Mouse (Mus musculus) liver, embryonic 16.5 days (tissue): ENCODE results near the gene Camsap3. TPM values are rescaled to one million over a fixed set of nuclear protein-coding genes. Genes with fewer than 3 reads are reported as not detected.

ENCODE experiments used
- ATAC-seq: fragments of 200-750 bp; cut with Nextera tagmentation; 2 replicates; pipeline ENCODE4 v1.8.0; 2017; ENCODE audit warnings: low read depth, mild to moderate bottlenecking, moderate number of reproducible peaks, moderate library complexity
- H3K27ac ChIP-seq: fragments of 300-500 bp; sonication (generic); 2 replicates; pipeline ENCODE4 v1.5.1; 2014; ENCODE audit warnings: mild to moderate bottlenecking, low read length
- H3K27me3 ChIP-seq: fragments of 300-500 bp; sonication (generic); 2 replicates; pipeline ENCODE4 v1.6.1; 2014; ENCODE audit warnings: low read depth, low read length, mixed read lengths; ENCODE audit not compliant: control insufficient read depth, insufficient read depth
- H3K36me3 ChIP-seq: fragments of 300-500 bp; sonication (generic); 2 replicates; pipeline ENCODE4 v1.6.1; 2014; ENCODE audit warnings: mild to moderate bottlenecking; ENCODE audit not compliant: control insufficient read depth, insufficient read depth
- H3K4me1 ChIP-seq: fragments of 300-500 bp; sonication (generic); 2 replicates; pipeline ENCODE4 v1.6.1; 2014; ENCODE audit warnings: low read depth, low read length, mixed read lengths; ENCODE audit not compliant: control insufficient read depth
- H3K4me2 ChIP-seq: fragments of 300-500 bp; sonication (generic); 2 replicates; pipeline ENCODE4 v1.6.1; 2014; ENCODE audit warnings: low read depth, low read length, mixed read lengths
- H3K4me3 ChIP-seq: fragments of 300-500 bp; sonication (generic); 2 replicates; pipeline ENCODE4 v1.5.1; 2014; ENCODE audit warnings: low read depth, mild to moderate bottlenecking, low read length
- H3K9ac ChIP-seq: fragments of 300-500 bp; sonication (generic); 2 replicates; pipeline ENCODE4 v1.6.1; 2014; ENCODE audit warnings: low read depth, low read length
- H3K9me3 ChIP-seq: fragments of 300-500 bp; sonication (generic); replicated peaks from 2 replicates; pipeline ENCODE4 v1.6.1; 2016; ENCODE audit warnings: low read length; ENCODE audit not compliant: control insufficient read depth
- whole genome bisulfite sequencing: fragments of 180-500 bp; shearing (Covaris S2); extraction: QIAGEN DNeasy Blood & Tissue Kit; methylation state at CpG from one replicate; pipeline ENCODE4 v1.1.7; 2014; ENCODE audit not compliant: insufficient replicate concordance; 5-methylcytosine and 5-hydroxymethylcytosine counted together
- polyA plus RNA-seq: library from polyadenylated mRNA; unstranded; fragments of >200 nt; fragmentation: Nextera tagmentation; extraction: Ambion mirVana; gene quantifications from 2 replicates; pipeline ENCODE4 v1.2.1, GENCODE M21; 2015

Camsap3 gene
- polyA plus RNA-seq, 1 experiment from 2014 or later: 2.6 TPM

DNA sequence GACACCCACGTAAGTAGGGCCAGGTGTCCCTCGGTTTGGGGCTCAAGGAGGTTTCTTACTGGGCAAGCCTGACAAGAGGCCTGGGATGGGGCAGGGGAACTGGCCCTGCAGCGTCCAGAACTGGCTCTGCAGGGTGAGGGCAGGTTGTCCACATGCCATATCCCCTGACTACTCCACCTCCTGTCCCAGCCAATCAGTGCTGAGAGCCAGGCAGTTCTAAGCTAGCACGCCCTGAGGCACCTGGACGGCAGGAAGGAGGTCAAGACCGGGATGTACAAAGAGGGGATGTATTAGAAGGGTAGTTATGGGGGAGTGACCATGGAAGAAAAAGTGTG, 22.7 kb downstream of the Camsap3 start:
- Histone ChIP-seq H3K4me1 (peaks cover 4% of the 10 kb centered on the region; the same call in 1 of the 2 replicates), H3K4me3 (no peak overlapping the region), H3K9me3 (no peaks in the 10 kb centered on the region), H3K4me2 (no peak overlapping the region), H3K9ac (no peak overlapping the region), H3K27ac (no peak overlapping the region), H3K27me3 (no peaks in the 10 kb centered on the region), H3K36me3 (peaks cover 33% of the 10 kb centered on the region)
- WGBS: 85% methylated on average over 6 of the region's 6 CpGs
- ATAC-seq: no peak

DNA sequence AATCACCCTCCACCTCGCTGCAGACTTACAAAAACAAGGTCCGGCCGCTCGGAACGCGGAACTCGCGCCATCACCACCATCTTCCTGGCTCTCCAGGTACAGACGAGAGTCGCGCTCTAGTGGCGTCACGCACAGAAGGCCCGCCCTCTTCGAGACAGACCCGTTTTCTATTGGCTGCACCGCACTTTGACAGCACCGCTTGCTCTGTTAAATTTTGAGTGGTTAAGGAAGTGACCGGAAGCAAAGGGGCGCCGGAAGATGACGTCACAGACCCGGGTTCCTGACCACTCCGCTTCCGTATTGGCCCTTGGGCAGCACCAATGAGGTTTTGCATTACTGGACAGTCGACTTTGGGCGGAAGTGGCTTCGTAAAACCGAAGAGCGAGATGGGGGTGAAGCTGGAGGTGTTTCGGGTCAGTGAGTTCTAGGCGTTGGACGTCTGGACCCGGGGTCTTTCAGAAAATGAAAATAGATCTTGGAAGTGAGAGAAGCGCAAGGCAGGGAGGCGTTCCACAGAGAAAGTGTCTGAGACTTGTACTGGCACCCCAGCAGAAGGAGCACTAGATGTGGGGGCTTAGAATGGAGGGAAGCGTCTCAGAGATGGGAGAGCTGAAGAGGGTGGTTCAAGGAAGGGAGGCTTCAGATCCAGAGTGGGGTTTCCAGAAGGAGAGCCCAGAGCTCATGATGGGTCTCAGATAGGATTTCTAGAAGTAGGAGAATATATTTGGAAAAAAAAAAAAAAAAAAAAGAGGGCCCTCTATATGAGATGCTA, 34.3 kb downstream of the Camsap3 start, which contains the start of the genes Xab2 and Pet100:
TSS of gene Xab2 (minus strand) at position 118 of the 772 bp plus-strand sequence.
TSS of gene Pet100 (plus strand) at position 350 of the 772 bp plus-strand sequence.
- no peaks in the 10 kb centered on the region for H3K9me3 ChIP-seq
- H3K36me3 ChIP-seq: peaks cover 17% of the 10 kb centered on the region
- peak within 1 kb of the TSS; percentile 47 for H3K27ac ChIP-seq
- H3K27me3 ChIP-seq: no peaks in the 10 kb centered on the region
- peak within 1 kb of the TSS; percentile 89 for H3K4me3 ChIP-seq
- H3K4me2 ChIP-seq: peak within 1 kb of the TSS; percentile 85
- peak within 1 kb of the TSS; percentile 79 for H3K9ac ChIP-seq
- WGBS: under 1% methylated on average over 37 of the region's 37 CpGs
- peaks cover 17% of the 10 kb centered on the region for H3K4me1 ChIP-seq
- ATAC-seq: peak; percentile 99

DNA sequence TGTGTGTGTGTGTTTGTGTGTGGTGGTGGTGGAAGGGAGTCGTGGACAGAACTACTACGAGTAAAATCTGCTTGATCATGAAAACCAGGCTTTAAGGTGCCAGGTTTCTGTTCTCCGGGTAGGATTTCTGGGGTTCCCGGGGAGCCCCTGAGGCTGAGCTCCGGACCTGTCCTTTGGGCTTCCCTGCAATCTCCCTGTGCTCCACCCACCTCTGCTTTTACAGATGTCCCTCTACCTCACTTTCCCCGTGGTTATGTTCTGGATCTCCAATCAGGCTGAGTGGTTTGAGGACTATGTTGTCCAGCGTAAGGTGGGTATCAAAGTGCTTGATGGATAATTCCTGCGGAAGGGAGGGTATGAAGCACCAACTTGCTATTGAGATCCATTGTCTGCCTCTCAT, 35.0 kb downstream of the Camsap3 start:
- ATAC-seq: no peak
- no peak overlapping the region for H3K27ac ChIP-seq
- no peaks in the 10 kb centered on the region for H3K27me3 ChIP-seq
- WGBS: 55% methylated on average over 8 of the region's 8 CpGs
- peak overlapping the region; percentile 89 for H3K4me3 ChIP-seq
- peaks cover 17% of the 10 kb centered on the region for H3K4me1 ChIP-seq
- peak overlapping the region; percentile 75 for H3K9ac ChIP-seq
- H3K4me2 ChIP-seq: peak overlapping the region; percentile 85
- H3K9me3 ChIP-seq: no peaks in the 10 kb centered on the region
- H3K36me3 ChIP-seq: peaks cover 12% of the 10 kb centered on the region

DNA sequence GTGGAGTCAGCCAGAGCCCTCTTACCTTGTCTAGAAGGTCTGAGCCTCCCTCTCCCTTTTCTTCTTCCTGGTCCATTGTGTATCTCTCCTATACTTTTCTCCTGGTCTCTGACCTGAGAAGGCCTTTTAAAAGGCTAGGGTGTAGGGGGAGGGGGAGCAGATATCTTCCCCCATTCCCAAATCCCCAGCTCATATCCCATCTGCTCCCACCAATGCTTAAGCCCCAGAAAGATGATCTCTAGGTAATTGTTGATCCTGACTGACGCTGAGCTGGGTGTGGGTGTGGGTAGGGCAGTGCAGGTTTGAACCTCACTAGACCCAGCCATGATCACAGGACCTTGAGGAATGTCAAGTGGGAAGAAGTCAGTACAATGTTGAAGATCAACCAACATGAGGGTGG, 38.4 kb downstream of the Camsap3 start, which contains the start of gene Pcp2:
TSS of gene Pcp2 (minus strand) at position 101 of the 400 bp plus-strand sequence.
- 60% methylated on average over 1 of the region's 1 CpGs for WGBS
- Histone ChIP-seq H3K4me1 (peaks cover 10% of the 10 kb centered on the region), H3K27ac (no peak within 1 kb of the TSS), H3K9ac (no peak within 1 kb of the TSS), H3K4me2 (no peak within 1 kb of the TSS), H3K27me3 (no peaks in the 10 kb centered on the region; the same call in none of the 2 replicates), H3K4me3 (no peak within 1 kb of the TSS), H3K9me3 (no peaks in the 10 kb centered on the region), H3K36me3 (no peaks in the 10 kb centered on the region)
- ATAC-seq: no peak

DNA sequence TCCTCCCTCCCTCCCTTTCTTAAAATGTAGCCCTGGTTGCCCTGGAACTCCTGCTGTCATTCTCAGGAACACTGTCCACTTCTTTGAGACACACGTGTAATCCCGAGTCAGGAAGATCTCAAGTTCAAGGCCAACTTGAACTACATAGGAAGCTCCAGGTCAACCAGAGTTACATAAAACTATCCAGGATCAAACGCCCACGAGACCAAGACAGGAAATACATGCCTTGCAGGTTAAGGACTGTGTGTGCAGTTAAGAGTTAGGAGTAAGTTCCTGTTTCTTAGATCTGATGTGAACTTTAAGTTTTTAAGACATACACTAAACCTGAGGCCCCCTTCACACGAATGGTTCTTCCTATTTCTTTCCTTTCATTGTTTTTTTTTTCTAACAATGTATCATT, 39.9 kb downstream of the Camsap3 start:
- Histone ChIP-seq H3K27me3 (no peaks in the 10 kb centered on the region; the same call in none of the 2 replicates), H3K9me3 (no peaks in the 10 kb centered on the region), H3K36me3 (no peaks in the 10 kb centered on the region), H3K4me1 (peaks cover 16% of the 10 kb centered on the region), H3K4me3 (no peak overlapping the region), H3K4me2 (no peak overlapping the region), H3K9ac (no peak overlapping the region), H3K27ac (no peak overlapping the region)
- ATAC-seq: no peak
- 18% methylated on average over 5 of the region's 5 CpGs for WGBS

DNA sequence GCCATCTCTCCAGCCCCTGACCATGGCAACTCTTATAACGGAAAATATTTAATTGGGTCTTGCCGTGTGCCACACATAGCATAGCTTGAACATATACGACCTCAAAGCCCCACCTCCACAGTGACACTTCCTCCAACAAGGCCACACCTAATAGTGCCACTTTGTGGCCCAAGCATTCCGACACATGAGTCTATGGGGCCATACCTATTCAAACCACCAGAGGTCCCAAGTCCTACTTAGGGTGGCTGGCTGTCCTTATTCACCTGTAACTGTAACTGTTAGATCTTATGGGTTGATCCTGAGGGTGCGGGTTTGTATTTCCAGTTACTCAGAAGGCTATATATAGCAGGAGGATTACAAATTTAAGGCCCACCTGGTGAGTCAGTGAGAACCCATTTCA, 40.9 kb downstream of the Camsap3 start:
- ATAC-seq: no peak
- H3K36me3 ChIP-seq: no peaks in the 10 kb centered on the region
- H3K27me3 ChIP-seq: no peaks in the 10 kb centered on the region; the same call in none of the 2 replicates
- no peaks in the 10 kb centered on the region for H3K9me3 ChIP-seq
- H3K4me3 ChIP-seq: no peak overlapping the region
- H3K27ac ChIP-seq: no peak overlapping the region
- no peak overlapping the region for H3K4me2 ChIP-seq
- WGBS: 39% methylated on average over 5 of the region's 5 CpGs
- H3K4me1 ChIP-seq: peaks cover 13% of the 10 kb centered on the region
- H3K9ac ChIP-seq: no peak overlapping the region

DNA sequence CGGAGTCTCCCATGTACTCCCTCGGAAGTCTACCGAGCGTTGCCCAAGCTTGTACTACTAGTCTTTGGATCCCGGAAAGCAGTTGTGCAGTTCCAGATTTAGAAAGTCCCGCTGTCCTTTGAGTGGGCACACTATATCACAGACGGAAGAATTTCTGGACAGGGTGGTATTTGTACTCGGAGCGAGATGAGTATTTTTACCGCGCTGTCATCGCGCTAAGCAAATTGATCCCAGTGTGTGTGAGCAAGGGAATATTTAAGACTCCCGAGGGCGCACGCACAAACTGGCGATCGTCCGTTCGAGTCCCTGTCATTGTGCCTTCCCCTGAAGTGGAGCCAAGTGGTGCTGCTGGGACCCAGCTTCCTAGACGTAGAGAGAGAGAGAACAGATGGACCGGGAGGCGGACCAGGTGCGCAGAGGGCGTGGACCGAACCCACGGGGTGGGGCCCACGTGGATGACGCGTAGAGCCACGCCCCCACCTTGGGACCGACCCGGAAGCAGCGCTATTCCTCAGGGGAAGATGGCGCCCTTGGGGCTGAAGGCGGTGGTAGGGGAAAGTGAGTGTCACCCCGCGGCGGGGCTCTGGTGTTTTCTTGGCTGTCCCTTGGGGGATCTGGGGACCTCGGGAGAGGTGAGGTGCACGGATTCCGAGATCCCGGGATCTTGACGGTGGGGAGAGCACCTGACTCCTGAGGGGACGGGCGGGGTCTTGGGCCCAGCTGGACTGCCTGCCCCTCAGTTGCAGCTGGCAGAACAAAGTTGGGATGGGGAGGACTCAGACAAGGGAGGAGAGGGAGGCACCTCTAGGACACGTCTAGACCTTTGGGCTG, 43.8 kb downstream of the Camsap3 start, which contains the start of gene Stxbp2:
TSS of gene Stxbp2 (plus strand) at position 309 of the 831 bp plus-strand sequence.
- no peaks in the 10 kb centered on the region; the same call in none of the 2 replicates for H3K27me3 ChIP-seq
- H3K36me3 ChIP-seq: peaks cover 11% of the 10 kb centered on the region
- peaks cover 13% of the 10 kb centered on the region for H3K4me1 ChIP-seq
- WGBS: 4% methylated on average over 47 of the region's 47 CpGs
- peak within 1 kb of the TSS; percentile 82 for H3K4me2 ChIP-seq
- ATAC-seq: peak; percentile 93
- H3K4me3 ChIP-seq: peak within 1 kb of the TSS; percentile 84
- no peaks in the 10 kb centered on the region for H3K9me3 ChIP-seq
- H3K27ac ChIP-seq: peak within 1 kb of the TSS; percentile 16; the same call in 1 of the 2 replicates
- H3K9ac ChIP-seq: peak within 1 kb of the TSS; percentile 85

DNA sequence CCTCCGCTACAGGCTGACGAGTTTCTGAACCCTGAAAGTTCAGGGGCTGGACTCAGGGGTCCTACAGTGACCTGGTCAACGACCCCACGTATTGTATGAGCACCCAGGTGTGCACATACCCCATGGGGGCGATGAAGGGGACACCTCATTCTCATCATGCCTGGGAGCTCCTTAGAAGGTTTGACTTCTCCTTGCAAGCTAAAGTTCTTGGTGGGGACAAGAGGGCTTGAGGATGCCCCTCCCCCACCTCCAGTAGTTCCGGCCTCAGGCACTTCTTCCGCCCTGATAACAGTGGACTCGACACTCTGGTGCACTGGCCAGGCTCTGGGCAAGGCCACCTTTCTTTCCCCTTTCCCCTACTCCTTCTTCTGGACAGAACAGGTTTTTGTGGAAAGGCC, 44.4 kb downstream of the Camsap3 start:
- Histone ChIP-seq H3K27me3 (no peaks in the 10 kb centered on the region; the same call in none of the 2 replicates), H3K36me3 (peaks cover 15% of the 10 kb centered on the region), H3K27ac (peak overlapping the region; percentile 16; the same call in 1 of the 2 replicates), H3K9me3 (no peaks in the 10 kb centered on the region), H3K4me1 (peaks cover 13% of the 10 kb centered on the region), H3K4me3 (peak overlapping the region; percentile 84), H3K4me2 (peak overlapping the region; percentile 82), H3K9ac (peak overlapping the region; percentile 85)
- 5% methylated on average over 8 of the region's 8 CpGs for WGBS
- peak; percentile 58 for ATAC-seq
